Mouse (Mus musculus) small intestine, adult 2 months (tissue): Measurements from ENCODE around the gene 9130008F23Rik.

Source experiments
- CTCF ChIP-seq: fragments of 200-500 bp; IDR thresholded peaks from 2 replicates; pipeline ENCODE4 v1.5.1; 2012; ENCODE audit warnings: low read depth, mild to moderate bottlenecking, control low read depth, inconsistent platforms, low read length, moderate library complexity, mixed read lengths; ENCODE audit not compliant: insufficient replicate concordance, insufficient read length; ENCODE audit errors: extremely low read depth
- POLR2A ChIP-seq: fragments of 200-500 bp; IDR thresholded peaks from 2 replicates; pipeline ENCODE4 v1.6.1; 2012; ENCODE audit warnings: low read depth, mild to moderate bottlenecking, control low read depth, inconsistent platforms, low read length, moderate library complexity

GRCm38 (mm10) chr17:40904721-40905154 lies 24.4 kb upstream of the 9130008F23Rik start:
- TF ChIP-seq CTCF = no peak
- TF ChIP-seq POLR2A = no peak
